Mouse (Mus musculus): ENCODE measurements around the gene Brca2.

Gene Brca2

GRCm38 (mm10) chr5:150564426-150564825 lies 42.0 kb downstream of the Brca2 start:
- no peak for DNase-seq (ENCODE audit: low read depth, low spot score)

GRCm38 (mm10) chr5:150566226-150566625 lies 43.8 kb downstream of the Brca2 start:
- DNase-seq (ENCODE audit: low read depth, low spot score), result no peak

- no peak for DNase-seq (ENCODE audit: low read depth, low spot score)
Observed at GRCm38 (mm10) chr5:150566971-150567370, 44.5 kb downstream of the Brca2 start.

- DNase-seq (ENCODE audit: low read depth, low spot score), result no peak
Observed at GRCm38 (mm10) chr5:150570496-150571219, 48.2 kb downstream of the Brca2 start.

GRCm38 (mm10) chr5:150574403-150574802 lies 52.0 kb downstream of the Brca2 start:
- DNase-seq (ENCODE audit: low read depth, low spot score), result no peak

- DNase-seq (ENCODE audit: low read depth, low spot score), result no peak
Observed at GRCm38 (mm10) chr5:150574885-150575284, 52.5 kb downstream of the Brca2 start.

GRCm38 (mm10) chr5:150576832-150577231 lies 54.4 kb downstream of the Brca2 start:
- no peak for DNase-seq (ENCODE audit: low read depth, low spot score)

GRCm38 (mm10) chr5:150578613-150579171 lies 56.3 kb downstream of the Brca2 start:
- DNase-seq (ENCODE audit: low read depth, low spot score), result no peak

GRCm38 (mm10) chr5:150581180-150581579 lies 58.8 kb downstream of the Brca2 start:
- no peak for DNase-seq (ENCODE audit: low read depth, low spot score)

- DNase-seq (ENCODE audit: low read depth, low spot score), result no peak
Observed at GRCm38 (mm10) chr5:150583181-150583580, 60.8 kb downstream of the Brca2 start.

GRCm38 (mm10) chr5:150583622-150584336 lies 61.3 kb downstream of the Brca2 start:
- no peak for DNase-seq (ENCODE audit: low read depth, low spot score)

GRCm38 (mm10) chr5:150584337-150584729 lies 61.9 kb downstream of the Brca2 start:
- DNase-seq (ENCODE audit: low read depth, low spot score), result no peak

GRCm38 (mm10) chr5:150589945-150590344 lies 67.5 kb downstream of the Brca2 start:
- DNase-seq (ENCODE audit: low read depth, low spot score), result no peak

- no peak for DNase-seq (ENCODE audit: low read depth, low spot score)
Observed at GRCm38 (mm10) chr5:150592186-150592903, 69.9 kb downstream of the Brca2 start.

- DNase-seq (ENCODE audit: low read depth, low spot score), result no peak
Observed at GRCm38 (mm10) chr5:150592904-150593755, 70.7 kb downstream of the Brca2 start.

- DNase-seq (ENCODE audit: low read depth, low spot score), result peak; percentile 41
Observed at GRCm38 (mm10) chr5:150593756-150594648, 71.6 kb downstream of the Brca2 start.

- no peak for DNase-seq (ENCODE audit: low read depth, low spot score)
Observed at GRCm38 (mm10) chr5:150594649-150595339, 72.4 kb downstream of the Brca2 start.

- no peak for DNase-seq (ENCODE audit: low read depth, low spot score)
Observed at GRCm38 (mm10) chr5:150595366-150596016, 73.1 kb downstream of the Brca2 start.

- DNase-seq (ENCODE audit: low read depth, low spot score), result no peak
Observed at GRCm38 (mm10) chr5:150597088-150597487, 74.7 kb downstream of the Brca2 start, which contains the start of gene N4bp2l1. Gene N4bp2l1, minus strand, starts transcription at chr5:150597188.
